Mouse (Mus musculus): ENCODE data around the gene Ucn2.

DNA sequence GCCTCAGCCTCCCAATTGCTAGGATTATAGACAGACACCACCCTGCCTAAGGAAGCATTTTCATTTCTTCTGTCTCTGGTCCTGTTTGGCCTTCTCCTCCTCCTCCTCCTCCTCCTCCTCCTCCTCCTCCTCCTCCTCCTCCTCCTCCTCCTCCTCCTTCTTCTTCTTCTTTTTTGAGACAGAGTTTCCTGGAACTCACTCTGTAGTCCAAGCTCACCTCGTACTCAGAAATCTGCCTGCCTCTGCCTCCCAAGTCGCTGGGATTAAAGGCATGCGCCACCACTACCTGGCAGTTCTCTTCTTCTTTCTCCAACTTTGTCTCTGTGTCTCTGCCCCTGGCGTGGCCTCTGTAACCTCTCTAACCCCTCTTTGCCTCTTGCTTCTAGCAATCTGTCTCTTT lies at the start of gene Ucn2:
- TF ChIP-seq CTCF (IDR thresholded peaks at IDR 0.05; ENCODE audit: borderline replicate concordance, insufficient read depth, low read length) (no peak), POLR2A (IDR thresholded peaks at IDR 0.05; ENCODE audit: low read depth, low read length) (no peak)

Data from embryonic fibroblast, embryonic 13.5 days (primary cell).